13 mouse cellular contexts compared by ENCODE assay signal in genomic region chr1:82795702-82796443, GRCm38 (mm10). TPM values are rescaled to one million over a fixed set of nuclear protein-coding genes. Genes with fewer than 3 reads are reported as not detected.
DNase-seq lines count a peak whose midpoint lies in the region; ATAC-seq and TF ChIP-seq lines count a peak whose summit lies in the region.
"Had no signal": no experiment of that assay in that cellular context is flagged by ENCODE, and none has a peak within 500 bp of the region (broad histone marks: within the 10 kb centered on the region; RNA-seq: fewer than 3 reads in every experiment).

No protein-coding gene starts in this region.

- H3K4me1 ChIP-seq in limb, embryonic 15.5 days: no peaks in the 10 kb centered on the region
- H3K4me1 ChIP-seq in limb, embryonic 10.5 days: peaks cover 6% of the 10 kb centered on the region; the same call in 1 of the 2 replicates
- H3K4me1 ChIP-seq in liver, embryonic 16.5 days (ENCODE audit: control insufficient read depth, low read depth, low read length): peaks cover 14% of the 10 kb centered on the region
- H3K4me1 ChIP-seq in small intestine, adult 2 months (ENCODE audit: control insufficient read depth, insufficient read depth, insufficient read length, low read length): 0 out of 2 replicates have a peak, but pooled peaks cover 2% of the 10 kb centered on the region
- H3K4me1 ChIP-seq in midbrain, embryonic 13.5 days (replicated peaks): 0 out of 2 replicates have a peak, but pooled peaks cover 3% of the 10 kb centered on the region
- H3K4me1 ChIP-seq in forebrain, embryonic 12.5 days: no peaks in the 10 kb centered on the region
- H3K4me1 ChIP-seq: forebrain, embryonic 10.5 days; midbrain, embryonic 10.5 days had no signal

- no peak overlapping the region for H3K4me3 ChIP-seq in limb, embryonic 15.5 days
- no peak overlapping the region for H3K4me3 ChIP-seq in limb, embryonic 10.5 days
- no peak overlapping the region for H3K4me3 ChIP-seq in liver, embryonic 16.5 days (ENCODE audit: low read depth, low read length)
- no peak overlapping the region for H3K4me3 ChIP-seq in small intestine, adult 2 months (ENCODE audit: low read depth, low read length)
- no peak overlapping the region for H3K4me3 ChIP-seq in midbrain, embryonic 13.5 days (replicated peaks)
- no peak overlapping the region for H3K4me3 ChIP-seq in forebrain, embryonic 12.5 days (replicated peaks)
- H3K4me3 ChIP-seq: forebrain, embryonic 10.5 days; midbrain, embryonic 10.5 days had no signal

- H3K27me3 ChIP-seq in limb, embryonic 15.5 days: no peaks in the 10 kb centered on the region
- no peaks in the 10 kb centered on the region for H3K27me3 ChIP-seq in limb, embryonic 10.5 days (ENCODE audit: low read depth, poor library complexity, severe bottlenecking)
- H3K27me3 ChIP-seq in liver, embryonic 16.5 days (ENCODE audit: control insufficient read depth, insufficient read depth, low read depth, low read length): no peaks in the 10 kb centered on the region
- no peaks in the 10 kb centered on the region for H3K27me3 ChIP-seq in small intestine, adult 2 months (ENCODE audit: control insufficient read depth, insufficient read depth, low read length)
- no peaks in the 10 kb centered on the region for H3K27me3 ChIP-seq in midbrain, embryonic 13.5 days
- no peaks in the 10 kb centered on the region for H3K27me3 ChIP-seq in forebrain, embryonic 12.5 days

- no peak overlapping the region for H3K4me2 ChIP-seq in limb, embryonic 15.5 days
- H3K4me2 ChIP-seq in liver, embryonic 16.5 days (ENCODE audit: low read depth, low read length): no peak overlapping the region
- no peak overlapping the region for H3K4me2 ChIP-seq in midbrain, embryonic 13.5 days (replicated peaks)
- H3K4me2 ChIP-seq in forebrain, embryonic 12.5 days: no peak overlapping the region

- no peak for TF ChIP-seq CTCF in small intestine, adult 2 months (IDR thresholded peaks at IDR 0.05; ENCODE audit: extremely low read depth, insufficient read length, insufficient replicate concordance, low read depth, low read length)

- no peaks in the 10 kb centered on the region for H3K36me3 ChIP-seq in limb, embryonic 15.5 days
- no peaks in the 10 kb centered on the region for H3K36me3 ChIP-seq in limb, embryonic 10.5 days
- no peaks in the 10 kb centered on the region for H3K36me3 ChIP-seq in liver, embryonic 16.5 days (ENCODE audit: control insufficient read depth, insufficient read depth)
- no peaks in the 10 kb centered on the region for H3K36me3 ChIP-seq in small intestine, adult 2 months (ENCODE audit: control insufficient read depth, insufficient read depth, low read length)
- H3K36me3 ChIP-seq in midbrain, embryonic 13.5 days: no peaks in the 10 kb centered on the region
- no peaks in the 10 kb centered on the region for H3K36me3 ChIP-seq in forebrain, embryonic 12.5 days (replicated peaks)
- H3K36me3 ChIP-seq: forebrain, embryonic 10.5 days; midbrain, embryonic 10.5 days had no signal

- ATAC-seq in limb, embryonic 15.5 days (ENCODE audit: insufficient number of reproducible peaks, low FRiP score, low TSS enrichment, low read depth): no peak
- no peak for ATAC-seq in liver, embryonic 16.5 days (ENCODE audit: low read depth)
- ATAC-seq in midbrain, embryonic 13.5 days: no peak
- ATAC-seq in forebrain, embryonic 12.5 days (ENCODE audit: low FRiP score): no peak

- 0 out of 2 replicates have a peak overlapping the region, but pooled peaks have one; percentile 27 for H3K27ac ChIP-seq in limb, embryonic 15.5 days
- H3K27ac ChIP-seq in limb, embryonic 10.5 days: no peak overlapping the region
- 0 out of 2 replicates have a peak overlapping the region, but pooled peaks have one; percentile 12 for H3K27ac ChIP-seq in liver, embryonic 16.5 days (ENCODE audit: low read length)
- 0 out of 2 replicates have a peak overlapping the region, but pooled peaks have one; percentile 28 for H3K27ac ChIP-seq in small intestine, adult 2 months (ENCODE audit: insufficient read depth, low read depth, low read length)
- H3K27ac ChIP-seq in midbrain, embryonic 13.5 days: no peak overlapping the region
- no peak overlapping the region for H3K27ac ChIP-seq in forebrain, embryonic 12.5 days
- H3K27ac ChIP-seq: forebrain, embryonic 10.5 days; midbrain, embryonic 10.5 days had no signal

- peak; percentile 42 for DNase-seq in embryo, embryonic 10 days (ENCODE audit: low spot score)
- no peak for DNase-seq in embryo, embryonic 9.5 days (ENCODE audit: extremely low spot score)
- DNase-seq in limb, embryonic 10.5 days (ENCODE audit: low spot score): no peak
- DNase-seq: kidney, adult 2 months had no signal

- no peak for TF ChIP-seq POLR2A in small intestine, adult 2 months (IDR thresholded peaks at IDR 0.05; ENCODE audit: low read depth, low read length)

- no peak overlapping the region for H3K9ac ChIP-seq in limb, embryonic 15.5 days
- H3K9ac ChIP-seq in liver, embryonic 16.5 days (ENCODE audit: low read depth, low read length): no peak overlapping the region
- H3K9ac ChIP-seq in midbrain, embryonic 13.5 days (replicated peaks): no peak overlapping the region
- no peak overlapping the region for H3K9ac ChIP-seq in forebrain, embryonic 12.5 days

- 54% methylated on average over 18 of the region's 18 CpGs for WGBS in limb, embryonic 15.5 days
- 73% methylated on average over 18 of the region's 18 CpGs for WGBS in limb, embryonic 10.5 days
- 24% methylated on average over 18 of the region's 18 CpGs for WGBS in liver, embryonic 16.5 days (ENCODE audit: insufficient replicate concordance)
- WGBS in small intestine, adult 2 months: 64% methylated on average over 18 of the region's 18 CpGs
- 86% methylated on average over 18 of the region's 18 CpGs for WGBS in midbrain, embryonic 13.5 days
- 86% methylated on average over 18 of the region's 18 CpGs for WGBS in forebrain, embryonic 12.5 days

- no peaks in the 10 kb centered on the region for H3K9me3 ChIP-seq in limb, embryonic 15.5 days
- no peaks in the 10 kb centered on the region for H3K9me3 ChIP-seq in limb, embryonic 10.5 days (replicated peaks)
- H3K9me3 ChIP-seq in liver, embryonic 16.5 days (replicated peaks; ENCODE audit: control insufficient read depth, low read length): no peaks in the 10 kb centered on the region
- no peaks in the 10 kb centered on the region for H3K9me3 ChIP-seq in midbrain, embryonic 13.5 days
- no peaks in the 10 kb centered on the region for H3K9me3 ChIP-seq in forebrain, embryonic 12.5 days
- H3K9me3 ChIP-seq: forebrain, embryonic 10.5 days; midbrain, embryonic 10.5 days had no signal

RNA-seq across cellular contexts. Expression of gene Gm47791, which starts 24.8 kb away (rescaled TPM):
- not detected in 2 replicates for polyA plus RNA-seq in limb, embryonic 15.5 days (2015; fragmentation: Nextera tagmentation; extraction: Ambion mirVana)
- not detected in 2 replicates for polyA plus RNA-seq in limb, embryonic 10.5 days (2016; fragmentation: Nextera tagmentation; extraction: Ambion mirVana)
- polyA plus RNA-seq in liver, embryonic 16.5 days (2015; fragmentation: Nextera tagmentation; extraction: Ambion mirVana): not detected in 2 replicates
- polyA plus RNA-seq in small intestine, adult 2 months (2012; rRNA removed): not detected in 2 replicates
- polyA plus RNA-seq in midbrain, embryonic 13.5 days (2015; fragmentation: Nextera tagmentation; extraction: Ambion mirVana): not detected in 2 replicates
- polyA plus RNA-seq in forebrain, embryonic 12.5 days (2016; fragmentation: Nextera tagmentation; extraction: Ambion mirVana): not detected in 2 replicates
- polyA plus RNA-seq: brain, embryonic 14.5 days; forebrain, embryonic 10.5 days; kidney, adult 2 months; midbrain, embryonic 10.5 days; spleen, adult 2 months had no signal

RNA-seq across cellular contexts. Expression of gene Tm4sf20, which starts 27.6 kb away (rescaled TPM):
- 0.11 TPM in 1 of 2 replicates, not detected in the other for polyA plus RNA-seq in limb, embryonic 15.5 days (2015; fragmentation: Nextera tagmentation; extraction: Ambion mirVana)
- 0.25 TPM in 1 of 2 replicates, not detected in the other for polyA plus RNA-seq in limb, embryonic 10.5 days (2016; fragmentation: Nextera tagmentation; extraction: Ambion mirVana)
- 1.2 TPM in 1 of 2 replicates, not detected in the other for polyA plus RNA-seq in liver, embryonic 16.5 days (2015; fragmentation: Nextera tagmentation; extraction: Ambion mirVana)
- polyA plus RNA-seq in small intestine, adult 2 months (2012; rRNA removed): 38.1 and 224 TPM in 2 replicates
- 0.11 and 0.22 TPM in 2 replicates for polyA plus RNA-seq in midbrain, embryonic 13.5 days (2015; fragmentation: Nextera tagmentation; extraction: Ambion mirVana)
- polyA plus RNA-seq in forebrain, embryonic 12.5 days (2016; fragmentation: Nextera tagmentation; extraction: Ambion mirVana): 0.13 and 0.24 TPM in 2 replicates
- polyA plus RNA-seq: brain, embryonic 14.5 days; forebrain, embryonic 10.5 days; kidney, adult 2 months; midbrain, embryonic 10.5 days; spleen, adult 2 months had no signal

RNA-seq across cellular contexts. Expression of gene Agfg1, which starts 43.4 kb away (rescaled TPM):
- 19.3 and 25.7 TPM in 2 replicates for polyA plus RNA-seq in limb, embryonic 15.5 days (2015; fragmentation: Nextera tagmentation; extraction: Ambion mirVana)
- polyA plus RNA-seq in limb, embryonic 10.5 days (2016; fragmentation: Nextera tagmentation; extraction: Ambion mirVana): 26.9 and 30.5 TPM in 2 replicates
- 39.0 and 44.7 TPM in 2 replicates for polyA plus RNA-seq in liver, embryonic 16.5 days (2015; fragmentation: Nextera tagmentation; extraction: Ambion mirVana)
- polyA plus RNA-seq in small intestine, adult 2 months (2012; rRNA removed): 28.4 and 46.7 TPM in 2 replicates
- polyA plus RNA-seq in midbrain, embryonic 13.5 days (2015; fragmentation: Nextera tagmentation; extraction: Ambion mirVana): 26.5 and 31.0 TPM in 2 replicates
- 39.5 and 41.8 TPM in 2 replicates for polyA plus RNA-seq in forebrain, embryonic 12.5 days (2016; fragmentation: Nextera tagmentation; extraction: Ambion mirVana)

Comparison
In these comparisons a context has a peak if more than half of its experiments do, and no peak if none do; other contexts are left out.
1. H3K27ac ChIP-seq: peak in limb, embryonic 15.5 days (single experiment), liver, embryonic 16.5 days (single experiment) and small intestine, adult 2 months (single experiment); none in limb, embryonic 10.5 days (single experiment), midbrain, embryonic 13.5 days (single experiment) and forebrain, embryonic 12.5 days (single experiment).
2. RNA of gene Tm4sf20, which starts 27.6 kb away (polyA plus RNA-seq): 38.1 to 224 TPM in small intestine, adult 2 months; 1.2 TPM in liver, embryonic 16.5 days, 0.13 to 0.24 TPM in forebrain, embryonic 12.5 days, 0.11 to 0.22 TPM in midbrain, embryonic 13.5 days, 0.11 TPM in limb, embryonic 15.5 days and 0.25 TPM in limb, embryonic 10.5 days; every median in the first group is over 10 times any median in the second.